Mouse (Mus musculus) G1E-ER4 (cell line): ENCODE data around the gene Abca2. TPM values are rescaled to one million over a fixed set of nuclear protein-coding genes. Genes with fewer than 3 reads are reported as not detected.

Experiments
- GATA1 ChIP-seq: IDR thresholded peaks from one replicate; pipeline ENCODE4 v1.8.0; 2012; ENCODE audit warnings: low read length, inconsistent platforms
- polyA plus RNA-seq: library from polyadenylated mRNA; stranded (reverse); fragments of >175 nt; gene quantifications from 2 replicates; pipeline ENCODE4 v1.2.3, GENCODE M21; 2012

The Abca2 gene
- 9.2 and 9.9 TPM in 2 replicates for polyA plus RNA-seq

GRCm38 (mm10) chr2:25428442-25429236 lies at the start of gene Abca2:
Abca2 (plus strand) TSS chr2:25428703.
- no peak for TF ChIP-seq GATA1

- no peak for TF ChIP-seq GATA1
These were observed 44.0 kb upstream of the Abca2 start for GRCm38 (mm10) chr2:25384492-25384891.

GRCm38 (mm10) chr2:25391266-25391665 lies 37.2 kb upstream of the Abca2 start:
- no peak for TF ChIP-seq GATA1

- no peak for TF ChIP-seq GATA1
These were observed 34.0 kb upstream of the Abca2 start for GRCm38 (mm10) chr2:25394281-25395221.

- TF ChIP-seq GATA1: no peak
These were observed 32.5 kb upstream of the Abca2 start, which contains the start of gene Entpd2 for GRCm38 (mm10) chr2:25395721-25396596. Entpd2 (plus strand) TSS chr2:25395874.

- TF ChIP-seq GATA1: no peak
These were observed 31.9 kb upstream of the Abca2 start for GRCm38 (mm10) chr2:25396597-25396983.

GRCm38 (mm10) chr2:25397010-25397409 lies 31.5 kb upstream of the Abca2 start:
- no peak for TF ChIP-seq GATA1

- no peak for TF ChIP-seq GATA1
These were observed 30.4 kb upstream of the Abca2 start for GRCm38 (mm10) chr2:25398065-25398464.

GRCm38 (mm10) chr2:25399051-25399450 lies 29.5 kb upstream of the Abca2 start, which contains the start of gene Npdc1:
Npdc1 (plus strand) TSS chr2:25399351.
- no peak for TF ChIP-seq GATA1

- TF ChIP-seq GATA1: no peak
These were observed 28.2 kb upstream of the Abca2 start for GRCm38 (mm10) chr2:25400291-25400690.

- no peak for TF ChIP-seq GATA1
These were observed 27.7 kb upstream of the Abca2 start for GRCm38 (mm10) chr2:25400764-25401163.

- no peak for TF ChIP-seq GATA1
These were observed 26.0 kb upstream of the Abca2 start for GRCm38 (mm10) chr2:25402377-25402971.

GRCm38 (mm10) chr2:25402972-25403601 lies 25.4 kb upstream of the Abca2 start:
- TF ChIP-seq GATA1: no peak

GRCm38 (mm10) chr2:25403994-25404393 lies 24.5 kb upstream of the Abca2 start:
- no peak for TF ChIP-seq GATA1
